Mouse (Mus musculus): ENCODE measurements around the gene Gas7. TPM values are rescaled to one million over a fixed set of nuclear protein-coding genes. Genes with fewer than 3 reads are reported as not detected.

Gene Gas7
- total RNA-seq, 1 experiment, result 2.4 TPM

DNA sequence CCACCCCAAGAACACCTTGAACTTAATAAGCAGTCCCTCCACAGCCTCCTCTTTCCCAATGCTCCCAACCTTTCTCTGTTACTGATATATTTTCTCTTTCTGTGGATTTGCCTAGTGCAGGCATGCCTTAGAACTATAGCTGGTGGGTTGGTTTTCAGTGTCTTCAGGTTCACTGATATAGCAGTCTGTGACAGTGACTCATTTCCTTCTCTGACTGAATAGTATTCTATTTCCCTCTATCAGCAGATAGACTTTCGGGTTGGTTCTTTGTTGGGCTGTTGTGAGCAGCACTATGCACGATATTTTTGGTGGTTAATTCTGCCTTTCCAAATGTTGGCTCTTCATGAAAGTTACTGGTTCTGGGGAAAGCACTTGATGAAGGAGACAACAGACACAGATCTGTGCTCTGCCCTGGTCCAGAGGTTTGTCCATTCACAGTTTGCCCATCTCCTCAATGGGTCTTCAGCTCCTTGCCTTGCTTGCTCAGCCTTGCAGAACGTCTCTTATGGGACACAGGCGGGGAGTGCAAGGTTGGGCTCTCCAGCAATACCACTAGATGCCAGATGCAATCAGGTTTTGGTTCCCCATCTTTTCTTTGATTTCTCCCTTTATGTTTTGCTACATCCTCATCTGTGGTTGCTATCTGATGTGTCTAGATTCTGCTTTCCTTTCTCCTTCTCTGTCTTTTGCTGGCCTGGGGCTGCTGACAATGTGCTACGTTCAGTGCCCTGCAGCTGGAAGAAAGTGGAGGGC, 25.1 kb downstream of the Gas7 start:
- TF ChIP-seq ZC3H11A (IDR thresholded peaks at IDR 0.05; ENCODE audit: borderline replicate concordance, low read depth, low read length) (no peak), MAFK (IDR thresholded peaks at IDR 0.05; ENCODE audit: insufficient read depth, low read depth, low read length) (no peak), ZNF384 (IDR thresholded peaks at IDR 0.05; ENCODE audit: low read depth, low read length) (no peak)
- H3K9me3 ChIP-seq (ENCODE audit: control insufficient read depth, insufficient read depth, low read depth, low read length), result no peaks in the 10 kb centered on the region
- H3K4me1 ChIP-seq (ENCODE audit: control insufficient read depth in 2 of 2, insufficient read depth in 2 of 2, low read length in 2 of 2, poor library complexity in 1 of 2), result no peaks in the 10 kb centered on the region
- H3K27ac ChIP-seq (ENCODE audit: insufficient read depth, low read depth, low read length, poor library complexity, severe bottlenecking), result no peak overlapping the region
- DNase-seq (ENCODE audit: low read depth, low spot score), result no peak
- no peak overlapping the region for H3K4me3 ChIP-seq (ENCODE audit: insufficient read depth in 1 of 2, low read depth in 1 of 2, low read length in 2 of 2, poor library complexity in 1 of 2, severe bottlenecking in 1 of 2)
- H3K9ac ChIP-seq (ENCODE audit: insufficient read depth, low read depth, low read length, poor library complexity, severe bottlenecking), result no peak overlapping the region
- no peaks in the 10 kb centered on the region for H3K36me3 ChIP-seq (ENCODE audit: control insufficient read depth, insufficient read depth, low read length, poor library complexity, severe bottlenecking)
- in situ Hi-C loops (cut with MboI; ENCODE audit: low sequenced_read_pairs in 2 of 2, unreplicated experiment in 2 of 2), result no loop called here

DNA sequence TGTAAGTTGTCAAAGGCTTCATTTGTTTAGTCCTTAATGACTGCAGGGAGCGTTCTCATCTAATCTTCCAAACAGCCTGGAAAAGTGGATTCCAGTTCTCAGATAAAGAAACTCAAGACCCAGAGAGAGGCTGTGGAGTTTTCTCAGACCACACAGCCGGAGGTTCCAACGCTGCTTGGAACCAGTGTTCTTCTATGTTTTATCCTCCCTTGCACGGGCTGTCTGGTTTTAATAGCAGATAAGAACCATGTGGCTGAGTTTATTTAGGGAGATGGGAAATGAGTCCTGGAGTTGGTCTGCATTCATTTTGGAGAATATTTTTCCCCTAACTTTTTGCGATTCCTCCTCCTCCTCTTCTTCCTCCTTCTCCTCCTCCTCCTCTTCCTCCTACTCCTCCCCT, 26.5 kb downstream of the Gas7 start:
- no peak overlapping the region for H3K27ac ChIP-seq (ENCODE audit: insufficient read depth, low read depth, low read length, poor library complexity, severe bottlenecking)
- no peak overlapping the region for H3K4me3 ChIP-seq (ENCODE audit: insufficient read depth in 1 of 2, low read depth in 1 of 2, low read length in 2 of 2, poor library complexity in 1 of 2, severe bottlenecking in 1 of 2)
- no peak overlapping the region for H3K9ac ChIP-seq (ENCODE audit: insufficient read depth, low read depth, low read length, poor library complexity, severe bottlenecking)
- in situ Hi-C loops (cut with MboI; ENCODE audit: low sequenced_read_pairs in 2 of 2, unreplicated experiment in 2 of 2), result no loop called here
- H3K9me3 ChIP-seq (ENCODE audit: control insufficient read depth, insufficient read depth, low read depth, low read length), result no peaks in the 10 kb centered on the region
- H3K36me3 ChIP-seq (ENCODE audit: control insufficient read depth, insufficient read depth, low read length, poor library complexity, severe bottlenecking), result no peaks in the 10 kb centered on the region
- H3K4me1 ChIP-seq (ENCODE audit: control insufficient read depth in 2 of 2, insufficient read depth in 2 of 2, low read length in 2 of 2, poor library complexity in 1 of 2), result no peaks in the 10 kb centered on the region
- DNase-seq (ENCODE audit: low read depth, low spot score), result no peak
- TF ChIP-seq HCFC1 (IDR thresholded peaks at IDR 0.05; ENCODE audit: borderline replicate concordance, insufficient read depth, low read length) (no peak), ZNF384 (IDR thresholded peaks at IDR 0.05; ENCODE audit: low read depth, low read length) (no peak), ZC3H11A (IDR thresholded peaks at IDR 0.05; ENCODE audit: borderline replicate concordance, low read depth, low read length) (no peak), CHD2 (IDR thresholded peaks at IDR 0.05; ENCODE audit: low read depth, low read length) (no peak)

DNA sequence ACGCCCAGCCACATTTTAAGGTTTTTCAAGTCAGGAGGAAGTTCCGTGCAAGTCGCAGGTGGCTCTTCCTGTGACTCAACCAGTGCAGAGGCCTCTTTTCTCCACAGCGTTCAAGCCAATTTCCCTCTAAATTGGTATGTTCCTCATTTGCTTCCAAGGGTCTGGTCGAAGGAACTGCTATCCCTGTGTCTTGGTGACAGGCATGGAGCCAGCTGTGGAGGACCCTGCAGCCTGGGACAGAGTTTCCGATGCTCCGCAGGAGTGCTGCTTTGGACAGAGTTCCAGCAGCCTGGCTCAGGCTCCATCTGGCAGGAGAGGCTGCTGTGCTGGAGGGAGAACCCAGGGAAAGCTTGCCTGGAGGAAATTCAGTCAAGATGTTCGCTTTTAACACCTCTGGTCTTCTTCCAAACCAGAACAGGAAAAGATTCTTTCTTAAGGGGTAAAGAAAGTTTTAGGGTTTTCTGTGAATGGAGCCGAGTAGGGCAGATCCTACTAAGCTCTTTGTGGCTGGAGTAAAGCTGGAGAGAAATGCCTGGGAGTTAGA, 27.1 kb downstream of the Gas7 start:
- Histone ChIP-seq H3K9me3 (ENCODE audit: control insufficient read depth, insufficient read depth, low read depth, low read length) (no peaks in the 10 kb centered on the region), H3K9ac (ENCODE audit: insufficient read depth, low read depth, low read length, poor library complexity, severe bottlenecking) (no peak overlapping the region), H3K4me1 (ENCODE audit: control insufficient read depth in 2 of 2, insufficient read depth in 2 of 2, low read length in 2 of 2, poor library complexity in 1 of 2) (no peaks in the 10 kb centered on the region), H3K4me3 (ENCODE audit: insufficient read depth in 1 of 2, low read depth in 1 of 2, low read length in 2 of 2, poor library complexity in 1 of 2, severe bottlenecking in 1 of 2) (no peak overlapping the region), H3K36me3 (ENCODE audit: control insufficient read depth, insufficient read depth, low read length, poor library complexity, severe bottlenecking) (no peaks in the 10 kb centered on the region), H3K27ac (ENCODE audit: insufficient read depth, low read depth, low read length, poor library complexity, severe bottlenecking) (no peak overlapping the region)
- no peak for TF ChIP-seq ZC3H11A (IDR thresholded peaks at IDR 0.05; ENCODE audit: borderline replicate concordance, low read depth, low read length)
- no peak for TF ChIP-seq CHD2 (IDR thresholded peaks at IDR 0.05; ENCODE audit: low read depth, low read length)
- TF ChIP-seq HCFC1 (IDR thresholded peaks at IDR 0.05; ENCODE audit: borderline replicate concordance, insufficient read depth, low read length), result no peak
- TF ChIP-seq ZNF384 (IDR thresholded peaks at IDR 0.05; ENCODE audit: low read depth, low read length), result no peak
- no peak for TF ChIP-seq MAFK (IDR thresholded peaks at IDR 0.05; ENCODE audit: insufficient read depth, low read depth, low read length)
- DNase-seq (ENCODE audit: low read depth, low spot score), result no peak
- in situ Hi-C loops (cut with MboI; ENCODE audit: low sequenced_read_pairs in 2 of 2, unreplicated experiment in 2 of 2), result no loop called here

DNA sequence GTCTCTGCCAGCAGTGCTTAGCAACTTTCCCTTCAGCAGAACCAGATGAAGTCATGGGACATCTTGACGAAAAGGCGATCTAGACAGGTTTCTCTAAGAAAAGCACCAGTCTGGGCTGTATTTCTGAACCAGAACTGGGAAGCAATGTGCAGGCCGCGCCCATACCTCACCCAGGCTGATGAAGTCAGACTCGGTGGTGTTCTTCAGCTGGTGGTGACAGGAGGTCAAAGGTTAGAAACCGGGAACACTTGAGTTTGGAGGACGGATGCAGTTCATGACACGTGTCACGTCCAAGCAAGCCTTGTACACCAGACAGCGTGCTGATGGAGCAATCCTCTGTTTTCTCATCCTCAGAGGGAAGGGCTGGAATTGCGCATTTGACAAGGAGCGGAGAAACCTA, 32.9 kb downstream of the Gas7 start:
- TF ChIP-seq MAFK (IDR thresholded peaks at IDR 0.05; ENCODE audit: insufficient read depth, low read depth, low read length) (no peak), HCFC1 (IDR thresholded peaks at IDR 0.05; ENCODE audit: borderline replicate concordance, insufficient read depth, low read length) (no peak), CHD2 (IDR thresholded peaks at IDR 0.05; ENCODE audit: low read depth, low read length) (no peak), ZC3H11A (IDR thresholded peaks at IDR 0.05; ENCODE audit: borderline replicate concordance, low read depth, low read length) (no peak), ZNF384 (IDR thresholded peaks at IDR 0.05; ENCODE audit: low read depth, low read length) (no peak)
- no peak for DNase-seq (ENCODE audit: low read depth, low spot score)
- no peaks in the 10 kb centered on the region for H3K4me1 ChIP-seq (ENCODE audit: control insufficient read depth in 2 of 2, insufficient read depth in 2 of 2, low read length in 2 of 2, poor library complexity in 1 of 2)
- no peaks in the 10 kb centered on the region for H3K9me3 ChIP-seq (ENCODE audit: control insufficient read depth, insufficient read depth, low read depth, low read length)
- no peaks in the 10 kb centered on the region for H3K36me3 ChIP-seq (ENCODE audit: control insufficient read depth, insufficient read depth, low read length, poor library complexity, severe bottlenecking)
- no peak overlapping the region for H3K27ac ChIP-seq (ENCODE audit: insufficient read depth, low read depth, low read length, poor library complexity, severe bottlenecking)
- no peak overlapping the region for H3K9ac ChIP-seq (ENCODE audit: insufficient read depth, low read depth, low read length, poor library complexity, severe bottlenecking)
- in situ Hi-C loops (cut with MboI; ENCODE audit: low sequenced_read_pairs in 2 of 2, unreplicated experiment in 2 of 2), result no loop called here
- H3K4me3 ChIP-seq (ENCODE audit: insufficient read depth in 1 of 2, low read depth in 1 of 2, low read length in 2 of 2, poor library complexity in 1 of 2, severe bottlenecking in 1 of 2), result no peak overlapping the region

Measured in ES-E14 (cell line).